Mouse (Mus musculus) hindbrain, embryonic 12.5 days (tissue): ENCODE measurements at regions not wholly inside any gene's neighbourhood (a gene's known extent, or its start where the extent isn't known, plus 50 kb on each side); places are given as distances from the start of the nearest gene placed in this dataset.

ENCODE experiments used
- ATAC-seq: fragments of 200-750 bp; cut with Nextera tagmentation; 2 replicates; pipeline ENCODE4 v1.8.0; 2017; ENCODE audit warnings: moderate TSS enrichment; ENCODE audit not compliant: low FRiP score
- H3K27ac ChIP-seq: fragments of 300-500 bp; sonication (generic); 2 replicates; pipeline ENCODE4 v1.5.1; 2016; ENCODE audit warnings: mild to moderate bottlenecking
- H3K27me3 ChIP-seq: fragments of 300-500 bp; sonication (generic); 2 replicates; pipeline ENCODE4 v1.6.1; 2016; ENCODE audit warnings: mild to moderate bottlenecking
- H3K36me3 ChIP-seq: fragments of 300-500 bp; sonication (generic); 2 replicates; pipeline ENCODE4 v1.6.1; 2016; ENCODE audit warnings: mild to moderate bottlenecking
- H3K4me1 ChIP-seq: fragments of 300-500 bp; sonication (generic); 2 replicates; pipeline ENCODE4 v1.6.1; 2016
- H3K4me2 ChIP-seq: fragments of 300-500 bp; sonication (generic); replicated peaks from 2 replicates; pipeline ENCODE4 v1.6.1; 2016; ENCODE audit warnings: mild to moderate bottlenecking
- H3K4me3 ChIP-seq: fragments of 300-500 bp; sonication (generic); 2 replicates; pipeline ENCODE4 v1.5.1; 2016; ENCODE audit warnings: mild to moderate bottlenecking
- H3K9ac ChIP-seq: fragments of 300-500 bp; sonication (generic); 2 replicates; pipeline ENCODE4 v1.6.1; 2016; ENCODE audit warnings: mild to moderate bottlenecking, moderate library complexity
- H3K9me3 ChIP-seq: fragments of 300-500 bp; sonication (generic); replicated peaks from 2 replicates; pipeline ENCODE4 v1.6.1; 2016; ENCODE audit warnings: mild to moderate bottlenecking
- WGBS: fragments of 180-500 bp; shearing (Covaris S2); methylation state at CpG from one replicate; pipeline ENCODE4 v1.1.7; 2016; 5-methylcytosine and 5-hydroxymethylcytosine counted together

DNA sequence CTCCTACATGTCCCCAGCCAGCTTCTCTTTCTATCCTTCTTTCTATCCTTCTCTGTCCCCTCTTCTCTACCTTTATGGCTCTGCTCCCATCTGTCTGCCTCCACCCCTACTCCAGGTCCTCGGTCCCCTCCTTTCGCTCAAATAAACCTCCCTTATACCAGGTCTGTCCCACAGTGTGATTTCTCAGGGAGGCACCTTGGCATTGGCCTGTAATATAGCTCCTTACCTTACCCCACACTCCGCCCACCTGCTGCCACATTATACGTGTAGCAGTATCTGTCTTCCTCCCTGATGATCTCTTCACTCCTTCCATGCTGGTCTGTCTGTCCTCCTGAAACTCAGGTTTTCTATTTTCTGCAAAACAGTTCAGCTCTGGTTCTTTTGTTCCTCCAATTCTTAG lies 339.1 kb upstream of the Jmjd1c start:
- 88% methylated on average over 4 of the region's 4 CpGs for WGBS
- no peaks in the 10 kb centered on the region for H3K27me3 ChIP-seq
- no peak overlapping the region for H3K4me3 ChIP-seq
- no peak overlapping the region for H3K4me2 ChIP-seq
- H3K4me1 ChIP-seq = no peaks in the 10 kb centered on the region
- H3K9ac ChIP-seq = no peak overlapping the region
- no peak for ATAC-seq
- no peaks in the 10 kb centered on the region for H3K36me3 ChIP-seq
- no peaks in the 10 kb centered on the region for H3K9me3 ChIP-seq
- no peak overlapping the region for H3K27ac ChIP-seq

DNA sequence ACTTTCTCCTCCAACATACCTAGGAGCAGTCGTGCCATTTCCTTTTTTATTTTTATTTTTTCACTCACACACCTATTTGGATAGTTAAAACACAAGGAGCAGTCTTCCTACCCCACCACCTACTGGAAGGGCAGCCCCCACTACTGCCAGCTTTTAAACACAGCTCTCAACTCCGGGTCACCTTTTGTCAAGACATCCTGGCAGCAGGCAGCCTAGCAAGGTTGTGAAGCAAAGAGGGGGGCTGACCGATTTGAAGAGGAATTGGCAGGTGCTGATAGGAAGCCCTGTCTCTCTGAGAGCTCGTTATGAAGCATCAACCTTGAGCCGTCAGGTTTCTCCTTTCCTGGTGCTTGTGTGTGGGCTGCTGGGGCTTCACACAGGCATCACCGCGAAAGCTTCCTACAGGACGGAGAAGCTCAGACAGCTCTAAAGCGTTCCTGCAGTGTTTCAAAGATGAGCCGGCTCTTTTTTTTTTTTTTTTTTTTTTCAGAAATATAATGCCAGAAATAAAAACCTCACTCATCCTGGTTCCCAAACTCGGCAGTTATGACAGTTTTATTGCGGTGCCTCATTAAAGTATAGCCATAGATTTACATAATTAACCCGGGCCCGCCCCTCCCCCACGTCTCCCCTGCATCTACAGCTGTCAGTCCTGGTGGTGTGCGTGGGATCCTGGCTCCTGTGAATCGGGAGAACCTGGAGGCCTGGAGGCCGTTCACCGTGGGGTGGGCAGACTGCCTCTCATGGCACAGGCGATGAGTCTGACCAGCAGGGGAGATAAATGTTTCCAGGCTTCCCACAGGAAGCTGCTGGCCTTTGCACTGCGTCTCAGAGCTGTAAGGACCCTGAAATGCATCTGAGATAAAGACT lies 325.5 kb upstream of the Jmjd1c start:
- H3K27ac ChIP-seq = no peak overlapping the region
- H3K4me1 ChIP-seq = no peaks in the 10 kb centered on the region
- peak overlapping the region; percentile 36 for H3K4me2 ChIP-seq
- ATAC-seq = no peak
- H3K9me3 ChIP-seq = peaks cover 18% of the 10 kb centered on the region
- no peaks in the 10 kb centered on the region for H3K36me3 ChIP-seq
- no peaks in the 10 kb centered on the region for H3K27me3 ChIP-seq
- 42% methylated on average over 21 of the region's 21 CpGs for WGBS
- H3K9ac ChIP-seq = no peak overlapping the region
- no peak overlapping the region for H3K4me3 ChIP-seq

DNA sequence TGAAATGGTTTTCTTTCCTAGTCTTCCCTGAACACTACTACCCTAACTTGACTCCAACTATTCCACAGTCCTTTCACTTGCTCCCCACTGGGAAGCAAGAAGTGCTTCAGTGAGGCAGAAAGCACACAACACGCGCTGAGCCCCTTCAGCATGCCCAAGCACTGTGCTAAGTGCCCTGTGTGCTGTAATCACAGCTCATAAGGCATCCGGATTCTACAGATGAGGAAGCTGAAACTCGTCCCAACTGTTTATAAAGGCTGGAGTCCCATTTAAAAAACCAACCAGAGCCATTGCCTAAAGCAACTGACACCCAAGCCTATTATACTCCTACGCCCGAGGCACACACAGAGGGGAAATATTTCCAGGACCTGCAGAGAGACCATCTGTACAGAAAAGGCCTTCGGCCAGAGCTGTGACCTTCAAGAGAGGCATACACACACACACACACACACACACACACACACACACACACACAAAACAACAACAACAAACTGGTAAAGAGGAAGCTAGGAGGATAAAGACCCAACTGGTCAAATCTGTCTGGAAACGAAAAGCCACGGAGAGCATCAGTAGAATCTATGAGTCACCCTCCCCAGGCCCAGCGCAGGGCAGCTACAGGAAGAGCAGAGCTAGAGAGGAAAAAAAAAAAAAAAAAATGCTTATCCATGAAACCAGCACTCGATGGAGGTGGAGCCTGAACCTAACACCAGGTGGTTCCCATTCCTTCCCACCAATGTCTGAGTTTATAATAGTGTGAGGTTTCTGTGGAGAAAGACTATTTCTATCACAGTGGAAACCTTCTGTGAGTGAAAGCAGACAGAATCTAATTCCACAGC lies 315.4 kb upstream of the Jmjd1c start:
- Histone ChIP-seq H3K4me1 (no peaks in the 10 kb centered on the region), H3K27me3 (no peaks in the 10 kb centered on the region), H3K27ac (no peak overlapping the region), H3K36me3 (no peaks in the 10 kb centered on the region), H3K9me3 (no peaks in the 10 kb centered on the region), H3K4me2 (no peak overlapping the region), H3K4me3 (no peak overlapping the region), H3K9ac (no peak overlapping the region)
- no peak for ATAC-seq
- 68% methylated on average over 11 of the region's 11 CpGs for WGBS

DNA sequence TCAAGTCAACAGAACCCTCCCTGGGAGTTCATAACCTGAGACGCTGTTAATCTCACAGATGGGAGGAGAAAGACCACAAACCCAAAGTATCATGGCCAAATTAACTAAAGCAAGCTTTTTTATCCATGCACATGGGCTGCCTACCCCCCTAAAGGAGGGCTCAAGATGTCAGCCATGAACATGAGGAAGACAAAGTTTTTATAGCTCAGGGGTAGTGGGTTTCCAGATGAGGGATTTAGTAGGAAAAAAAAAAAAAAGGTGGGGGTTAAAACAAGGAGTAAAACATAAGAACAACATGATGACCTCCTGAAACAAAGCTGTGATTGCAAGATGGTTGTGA lies 314.8 kb upstream of the Jmjd1c start:
- no peaks in the 10 kb centered on the region for H3K36me3 ChIP-seq
- H3K4me2 ChIP-seq = no peak overlapping the region
- no peak overlapping the region for H3K9ac ChIP-seq
- no peak overlapping the region for H3K27ac ChIP-seq
- no peaks in the 10 kb centered on the region for H3K4me1 ChIP-seq
- no peak for ATAC-seq
- H3K4me3 ChIP-seq = no peak overlapping the region
- WGBS = 76% methylated on average over 1 of the region's 1 CpGs
- H3K9me3 ChIP-seq = no peaks in the 10 kb centered on the region
- no peaks in the 10 kb centered on the region for H3K27me3 ChIP-seq

DNA sequence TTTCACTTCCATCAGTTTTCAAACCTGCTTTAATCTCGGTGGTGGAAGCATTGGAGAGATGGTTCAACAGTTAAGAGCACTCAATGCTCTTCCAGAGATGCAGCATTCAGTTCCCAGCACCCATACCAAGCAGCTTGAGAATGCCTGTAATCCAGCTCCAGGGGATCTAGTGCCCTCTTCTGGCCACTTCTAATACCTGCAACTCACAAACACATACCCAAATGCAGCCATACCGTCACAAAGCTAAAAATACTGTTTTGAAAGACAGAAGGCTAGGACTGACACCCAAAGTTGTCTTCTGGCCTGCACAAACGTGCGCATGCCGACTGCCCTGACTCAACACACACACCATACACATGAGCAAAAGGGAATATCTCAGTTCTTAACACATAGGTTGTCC lies 313.9 kb upstream of the Jmjd1c start:
- no peak overlapping the region for H3K9ac ChIP-seq
- H3K27ac ChIP-seq = no peak overlapping the region
- H3K9me3 ChIP-seq = no peaks in the 10 kb centered on the region
- no peak overlapping the region for H3K4me3 ChIP-seq
- WGBS = 95% methylated on average over 5 of the region's 5 CpGs
- H3K36me3 ChIP-seq = no peaks in the 10 kb centered on the region
- no peaks in the 10 kb centered on the region for H3K27me3 ChIP-seq
- H3K4me2 ChIP-seq = no peak overlapping the region
- H3K4me1 ChIP-seq = no peaks in the 10 kb centered on the region
- ATAC-seq = no peak

DNA sequence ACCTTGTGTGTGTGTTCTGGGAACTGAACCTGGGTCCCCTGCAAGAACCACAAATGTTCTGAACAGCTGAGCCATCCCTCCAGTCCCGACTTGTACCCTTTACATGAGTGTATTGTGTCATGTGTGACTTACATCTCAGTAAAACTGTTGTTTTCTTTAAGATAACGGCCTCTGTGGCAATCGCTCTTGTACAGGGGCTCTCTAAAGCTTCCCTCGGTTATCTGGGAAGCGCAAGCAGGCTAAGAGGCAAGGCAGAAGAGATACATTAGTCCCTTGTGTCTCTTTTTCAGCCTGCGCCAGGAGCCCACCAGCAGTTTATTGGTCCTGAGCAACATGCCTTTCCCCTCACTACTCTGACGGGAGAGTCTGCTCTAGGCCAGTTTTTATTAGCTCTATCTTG lies 308.1 kb upstream of the Jmjd1c start:
- Histone ChIP-seq H3K4me3 (no peak overlapping the region), H3K9me3 (no peaks in the 10 kb centered on the region), H3K27me3 (no peaks in the 10 kb centered on the region), H3K9ac (no peak overlapping the region), H3K4me2 (no peak overlapping the region), H3K36me3 (no peaks in the 10 kb centered on the region), H3K4me1 (no peaks in the 10 kb centered on the region), H3K27ac (no peak overlapping the region)
- ATAC-seq = no peak
- 88% methylated on average over 7 of the region's 7 CpGs for WGBS

DNA sequence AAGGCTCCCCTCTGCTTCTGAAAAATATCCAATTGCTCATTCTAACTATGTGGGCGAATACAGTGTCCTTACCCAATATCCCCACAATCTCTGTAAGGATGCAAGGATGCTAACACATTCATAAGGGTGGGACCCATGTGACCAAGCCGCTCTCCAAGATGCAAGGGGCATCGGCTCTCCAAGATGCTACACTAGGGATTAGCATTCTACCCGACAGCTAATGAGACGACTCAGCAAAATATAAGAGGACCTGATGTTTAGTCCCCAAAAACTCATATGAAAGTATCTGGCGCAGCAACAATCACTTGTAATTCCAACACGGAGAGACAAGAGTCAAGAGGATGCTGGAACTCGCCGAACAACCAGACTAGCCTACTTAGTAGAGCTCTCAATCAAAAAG lies 299.6 kb upstream of the Jmjd1c start:
- H3K36me3 ChIP-seq = no peaks in the 10 kb centered on the region
- no peak overlapping the region for H3K27ac ChIP-seq
- H3K9me3 ChIP-seq = no peaks in the 10 kb centered on the region
- 89% methylated on average over 9 of the region's 9 CpGs for WGBS
- H3K27me3 ChIP-seq = no peaks in the 10 kb centered on the region
- no peak for ATAC-seq
- no peaks in the 10 kb centered on the region for H3K4me1 ChIP-seq
- H3K4me2 ChIP-seq = no peak overlapping the region
- no peak overlapping the region for H3K4me3 ChIP-seq
- no peak overlapping the region for H3K9ac ChIP-seq

DNA sequence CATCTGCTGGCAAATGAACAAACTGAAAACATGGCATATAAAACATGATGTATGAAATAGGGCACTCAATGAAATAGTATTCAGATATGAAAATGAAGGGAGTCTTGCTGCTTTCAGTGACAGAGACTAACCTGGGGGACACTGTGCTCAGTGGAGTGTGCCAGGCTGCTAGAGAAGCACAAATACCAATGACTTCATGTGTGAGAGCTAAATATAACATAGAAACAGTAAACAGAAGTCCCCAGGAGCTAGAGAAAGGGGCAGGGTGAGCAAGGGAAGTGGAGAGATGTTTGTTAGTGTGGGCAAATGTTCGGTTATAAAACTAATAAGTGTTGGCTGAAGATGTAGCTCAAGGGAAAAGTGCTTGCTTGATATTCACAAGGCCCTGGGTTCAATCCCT lies 293.2 kb upstream of the Jmjd1c start:
- no peak overlapping the region for H3K27ac ChIP-seq
- H3K9me3 ChIP-seq = peaks cover 12% of the 10 kb centered on the region; the same call in 1 of the 2 replicates
- no peaks in the 10 kb centered on the region for H3K27me3 ChIP-seq
- H3K4me2 ChIP-seq = no peak overlapping the region
- H3K9ac ChIP-seq = no peak overlapping the region
- no peak for ATAC-seq
- no peaks in the 10 kb centered on the region for H3K36me3 ChIP-seq
- H3K4me1 ChIP-seq = no peaks in the 10 kb centered on the region
- H3K4me3 ChIP-seq = no peak overlapping the region
- WGBS = 84% methylated on average over 1 of the region's 1 CpGs

DNA sequence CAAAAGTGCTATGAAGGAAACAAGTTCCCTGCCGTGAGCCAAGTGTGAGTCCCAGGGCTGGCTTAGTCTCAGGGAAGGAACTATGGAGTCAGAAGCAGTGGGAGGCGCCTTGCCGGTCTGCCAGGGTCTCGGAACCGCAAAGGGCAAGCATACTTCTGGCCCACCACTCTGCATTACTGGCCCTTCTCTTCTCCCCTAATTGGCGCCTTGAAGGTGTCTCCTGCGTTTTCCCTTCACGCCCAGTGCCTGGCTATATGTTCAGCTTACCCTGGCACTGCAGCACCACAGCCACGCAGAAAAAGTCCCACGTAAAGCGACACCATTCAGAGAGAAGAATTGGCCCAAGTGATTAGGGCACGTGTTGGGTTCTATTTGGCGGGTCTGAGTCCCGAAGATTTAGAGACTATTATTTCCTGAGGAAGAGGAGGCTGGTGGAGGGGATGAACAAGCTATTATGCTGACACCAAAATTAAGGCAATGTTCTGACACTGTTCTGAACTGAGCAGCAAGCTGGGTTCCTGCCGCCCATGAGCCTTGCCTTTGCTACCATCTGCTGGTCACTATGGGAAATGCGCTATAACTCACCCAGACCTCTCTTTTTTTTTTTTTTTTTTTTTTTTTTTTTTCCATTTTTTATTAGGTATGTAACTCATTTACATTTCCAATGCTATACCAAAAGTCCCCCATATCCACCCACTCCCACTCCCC lies 288.5 kb upstream of the Jmjd1c start:
- H3K9ac ChIP-seq = no peak overlapping the region

DNA sequence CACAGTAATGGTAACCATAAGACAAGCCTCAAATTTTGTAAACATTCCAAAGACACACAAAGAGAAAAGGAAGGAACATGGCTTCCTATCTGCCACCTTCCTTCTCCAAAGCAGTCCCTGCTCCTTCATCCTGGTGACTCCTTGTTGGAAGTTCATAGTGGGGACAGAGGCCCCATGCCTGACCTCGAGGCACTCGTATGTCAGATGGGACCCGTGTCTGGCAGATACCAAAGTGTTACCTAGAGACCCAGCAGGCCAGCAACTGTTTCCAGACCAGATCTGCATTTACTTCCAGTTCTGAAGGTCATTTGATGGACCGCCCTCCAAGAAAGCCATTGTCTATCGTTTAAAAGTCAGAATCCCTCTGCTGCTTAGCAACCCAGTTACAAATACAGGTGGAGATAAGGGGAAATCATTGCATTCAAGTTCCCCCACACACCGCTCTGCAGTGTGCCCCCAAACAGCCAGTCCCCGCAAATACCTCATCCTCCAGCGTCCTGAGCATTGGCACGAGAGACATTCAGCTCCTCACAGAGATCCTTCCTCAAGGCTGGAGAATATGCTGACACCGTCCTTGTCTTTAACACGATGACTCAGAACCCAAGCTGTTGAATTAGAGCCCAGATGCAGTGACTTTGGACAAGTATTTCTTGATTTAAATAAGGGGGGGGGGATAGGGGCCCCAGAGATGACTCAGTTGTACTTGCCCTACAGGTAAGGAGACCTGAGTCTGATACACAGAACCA lies 283.2 kb upstream of the Jmjd1c start:
- Histone ChIP-seq H3K36me3 (no peaks in the 10 kb centered on the region), H3K4me2 (no peak overlapping the region), H3K27ac (no peak overlapping the region), H3K4me1 (no peaks in the 10 kb centered on the region), H3K27me3 (0 out of 2 replicates have a peak, but pooled peaks cover 3% of the 10 kb centered on the region), H3K9ac (no peak overlapping the region), H3K9me3 (no peaks in the 10 kb centered on the region), H3K4me3 (no peak overlapping the region)
- WGBS = 84% methylated on average over 11 of the region's 11 CpGs
- no peak for ATAC-seq

More for the DNA sequence above, 288.5 kb upstream of the Jmjd1c start:
- Histone ChIP-seq H3K4me2 (no peak overlapping the region), H3K36me3 (no peaks in the 10 kb centered on the region), H3K27me3 (no peaks in the 10 kb centered on the region), H3K27ac (no peak overlapping the region), H3K4me1 (no peaks in the 10 kb centered on the region), H3K9me3 (peaks cover 12% of the 10 kb centered on the region; the same call in 1 of the 2 replicates), H3K4me3 (no peak overlapping the region)
- ATAC-seq = peak; percentile 67
- 52% methylated on average over 16 of the region's 16 CpGs for WGBS

DNA sequence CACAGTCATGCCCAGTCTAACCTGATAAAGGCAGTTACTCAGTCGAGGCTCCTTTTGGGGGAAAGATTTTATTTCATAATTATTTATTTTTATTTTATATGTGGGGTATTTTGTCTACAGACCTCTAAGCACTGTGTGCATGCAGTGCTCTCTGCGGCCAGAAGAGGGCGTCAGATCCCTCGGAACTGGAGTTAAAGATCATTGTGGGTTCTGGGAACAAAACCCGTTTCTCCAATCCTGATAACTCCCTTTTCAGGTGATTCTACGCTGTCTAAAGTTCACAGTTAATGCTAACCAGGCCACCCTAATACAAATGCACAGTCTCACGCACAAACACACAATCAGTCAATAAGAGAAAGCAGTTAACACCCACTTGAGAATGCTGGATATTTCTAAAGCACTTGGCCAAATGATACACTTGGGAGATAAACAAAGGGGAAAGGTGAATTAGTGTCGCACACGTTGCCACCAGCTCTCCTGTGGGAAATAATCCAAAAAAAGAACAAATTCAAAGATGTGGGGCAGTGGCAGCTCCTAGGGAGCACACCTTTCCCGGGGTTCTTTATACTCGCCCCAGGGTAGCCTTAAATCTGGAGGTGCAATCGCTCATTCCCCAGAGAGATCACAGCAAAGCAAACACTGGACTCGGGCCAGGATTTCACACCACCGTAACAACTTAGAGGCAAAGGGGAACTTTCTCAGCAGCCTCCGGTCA lies 281.9 kb upstream of the Jmjd1c start:
- H3K9me3 ChIP-seq = no peaks in the 10 kb centered on the region
- ATAC-seq = peak; percentile 35; the same call in 1 of the 2 replicates
- no peak overlapping the region for H3K27ac ChIP-seq
- H3K4me1 ChIP-seq = no peaks in the 10 kb centered on the region
- H3K9ac ChIP-seq = no peak overlapping the region
- WGBS = 14% methylated on average over 15 of the region's 15 CpGs
- H3K36me3 ChIP-seq = no peaks in the 10 kb centered on the region
- peak overlapping the region; percentile 2; the same call in 1 of the 2 replicates for H3K4me3 ChIP-seq
- peak overlapping the region; percentile 37 for H3K4me2 ChIP-seq
- 0 out of 2 replicates have a peak, but pooled peaks cover 3% of the 10 kb centered on the region for H3K27me3 ChIP-seq
